8 mouse cellular contexts compared by ENCODE assay signal in the genomic region with DNA sequence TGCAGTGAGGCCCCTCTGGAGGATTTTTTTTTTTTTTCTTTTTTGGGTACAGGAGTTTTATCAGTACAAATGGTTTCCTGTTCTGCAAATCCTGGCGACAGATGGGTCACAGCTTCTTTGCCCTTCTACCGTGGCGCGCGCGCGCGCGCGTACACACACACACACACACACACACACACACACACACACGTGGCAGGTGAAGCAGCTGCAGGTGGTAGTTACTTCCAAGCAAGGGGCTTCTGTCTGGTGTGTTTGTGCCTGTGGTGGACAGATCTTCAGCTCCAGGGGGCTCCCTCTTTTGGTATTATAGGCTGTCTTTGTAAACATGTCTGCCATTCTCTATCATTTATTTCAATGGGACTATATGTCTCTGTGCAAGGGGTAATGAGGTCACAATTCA. TPM values are rescaled to one million over a fixed set of nuclear protein-coding genes. Genes with fewer than 3 reads are reported as not detected.
DNase-seq lines count a peak whose midpoint lies in the region; ATAC-seq lines count a peak whose summit lies in the region.

No protein-coding gene starts in this region.

- H3K9me3 ChIP-seq in liver, embryonic 11.5 days (ENCODE audit: control insufficient read depth, low read length): no peaks in the 10 kb centered on the region
- H3K9me3 ChIP-seq in intestine, embryonic 14.5 days (ENCODE audit: control insufficient read depth, low read length): no peaks in the 10 kb centered on the region
- no peaks in the 10 kb centered on the region for H3K9me3 ChIP-seq in midbrain, embryonic 15.5 days

- ATAC-seq in liver, embryonic 11.5 days (replicated peaks; ENCODE audit: low FRiP score): no peak
- ATAC-seq in intestine, embryonic 14.5 days (replicated peaks; ENCODE audit: low FRiP score, low TSS enrichment, low read depth): no peak
- ATAC-seq in midbrain, embryonic 15.5 days (replicated peaks): peak; percentile 1; the same call in 1 of the 2 replicates

- intact Hi-C loops in gastrocnemius, postnatal 36 days (cut with DNase I): no loop called here

- H3K27ac ChIP-seq in liver, embryonic 11.5 days (ENCODE audit: low read depth, low read length): no peak overlapping the region
- no peak overlapping the region for H3K27ac ChIP-seq in intestine, embryonic 14.5 days (ENCODE audit: low read depth)
- H3K27ac ChIP-seq in midbrain, embryonic 15.5 days: peak overlapping the region; percentile 82

- no peak overlapping the region for H3K9ac ChIP-seq in liver, embryonic 11.5 days (ENCODE audit: low read depth, low read length)
- H3K9ac ChIP-seq in intestine, embryonic 14.5 days (ENCODE audit: low read length): no peak overlapping the region
- H3K9ac ChIP-seq in midbrain, embryonic 15.5 days: peak overlapping the region; percentile 82; the same call in 1 of the 2 replicates

- peak overlapping the region; percentile 46 for H3K4me3 ChIP-seq in liver, embryonic 11.5 days (ENCODE audit: low read depth, low read length)
- peak overlapping the region; percentile 58 for H3K4me3 ChIP-seq in intestine, embryonic 14.5 days (ENCODE audit: low read depth, low read length)
- H3K4me3 ChIP-seq in midbrain, embryonic 15.5 days: peak overlapping the region; percentile 85

- H3K4me2 ChIP-seq in liver, embryonic 11.5 days: peak overlapping the region; percentile 66
- peak overlapping the region; percentile 90 for H3K4me2 ChIP-seq in intestine, embryonic 14.5 days (ENCODE audit: low read length)
- H3K4me2 ChIP-seq in midbrain, embryonic 15.5 days: peak overlapping the region; percentile 86

- H3K36me3 ChIP-seq in liver, embryonic 11.5 days (ENCODE audit: control insufficient read depth, insufficient read depth, low read length): no peaks in the 10 kb centered on the region
- H3K36me3 ChIP-seq in intestine, embryonic 14.5 days (ENCODE audit: control insufficient read depth, insufficient read depth, low read length): no peaks in the 10 kb centered on the region
- no peaks in the 10 kb centered on the region for H3K36me3 ChIP-seq in midbrain, embryonic 15.5 days (replicated peaks)

- H3K27me3 ChIP-seq in liver, embryonic 11.5 days (replicated peaks; ENCODE audit: control insufficient read depth, insufficient read depth, low read length): peaks cover 44% of the 10 kb centered on the region
- peaks cover 52% of the 10 kb centered on the region for H3K27me3 ChIP-seq in intestine, embryonic 14.5 days (replicated peaks; ENCODE audit: control insufficient read depth, insufficient read depth, low read length)
- H3K27me3 ChIP-seq in midbrain, embryonic 15.5 days (replicated peaks): no peaks in the 10 kb centered on the region

- DNase-seq in liver, embryonic 11.5 days (ENCODE audit: low spot score): peak; percentile 32
- no peak for DNase-seq in liver
- DNase-seq in cerebellum, postnatal 36 days: peak; percentile 60 to 66
- peak; percentile 51 for DNase-seq in intestine, embryonic 14.5 days (ENCODE audit: low spot score)
- no peak for DNase-seq in yolk sac, embryonic 10.5 days (ENCODE audit: low spot score)
- no peak for DNase-seq in adrenal gland, postnatal 36 days
- DNase-seq in gastrocnemius, postnatal 36 days: no peak

- WGBS in liver, embryonic 11.5 days: 3% methylated on average over 11 of the region's 11 CpGs
- 1% methylated on average over 11 of the region's 11 CpGs for WGBS in intestine, embryonic 14.5 days
- WGBS in midbrain, embryonic 15.5 days: 1% methylated on average over 11 of the region's 11 CpGs

- H3K4me1 ChIP-seq in liver, embryonic 11.5 days (replicated peaks; ENCODE audit: control insufficient read depth, insufficient read depth, low read length): no peaks in the 10 kb centered on the region
- H3K4me1 ChIP-seq in intestine, embryonic 14.5 days (replicated peaks; ENCODE audit: control insufficient read depth, insufficient read depth, low read length): no peaks in the 10 kb centered on the region
- H3K4me1 ChIP-seq in midbrain, embryonic 15.5 days: peaks cover 15% of the 10 kb centered on the region

RNA-seq across cellular contexts. Expression of a gene that starts 2.2 kb away (rescaled TPM):
- polyA plus RNA-seq in liver, embryonic 11.5 days (2014; fragmentation: Nextera tagmentation; extraction: Ambion mirVana): 0.05 and 0.08 TPM in 2 replicates
- 0.73 and 0.81 TPM in 2 replicates for polyA plus RNA-seq in intestine, embryonic 14.5 days (2014; fragmentation: Nextera tagmentation; extraction: Ambion mirVana)
- 11.7 and 14.1 TPM in 2 replicates for polyA plus RNA-seq in midbrain, embryonic 15.5 days (2015; fragmentation: Nextera tagmentation; extraction: Ambion mirVana)
- under 1 TPM in 1 of 2 experiments, not detected in 1; 0.07 TPM for total RNA-seq in adrenal gland, postnatal 36 days (2021)
- under 1 TPM; 0.05 to 0.08 TPM for total RNA-seq in gastrocnemius, postnatal 36 days (2021)

Comparison
In these comparisons a context has a peak if more than half of its experiments do, and no peak if none do; other contexts are left out.
1. DNase-seq: peak in liver, embryonic 11.5 days (single experiment), cerebellum, postnatal 36 days (2 of 2) and intestine, embryonic 14.5 days (single experiment); none in liver (single experiment), yolk sac, embryonic 10.5 days (single experiment), adrenal gland, postnatal 36 days (0 of 2) and gastrocnemius, postnatal 36 days (0 of 2).
2. Peak in every context shown above with its lines, with median percentiles within 50 percentile points of each other: H3K4me2 ChIP-seq and H3K4me3 ChIP-seq.